Mouse (Mus musculus) yolk sac, embryonic 10.5 days (tissue): ENCODE measurements around the gene Rtraf.

ENCODE experiments used
- DNase-seq: peaks from one replicate; pipeline ENCODE4 v3.0.0-alpha.2; 2017; ENCODE audit warnings: low spot score

Rtraf gene

DNA sequence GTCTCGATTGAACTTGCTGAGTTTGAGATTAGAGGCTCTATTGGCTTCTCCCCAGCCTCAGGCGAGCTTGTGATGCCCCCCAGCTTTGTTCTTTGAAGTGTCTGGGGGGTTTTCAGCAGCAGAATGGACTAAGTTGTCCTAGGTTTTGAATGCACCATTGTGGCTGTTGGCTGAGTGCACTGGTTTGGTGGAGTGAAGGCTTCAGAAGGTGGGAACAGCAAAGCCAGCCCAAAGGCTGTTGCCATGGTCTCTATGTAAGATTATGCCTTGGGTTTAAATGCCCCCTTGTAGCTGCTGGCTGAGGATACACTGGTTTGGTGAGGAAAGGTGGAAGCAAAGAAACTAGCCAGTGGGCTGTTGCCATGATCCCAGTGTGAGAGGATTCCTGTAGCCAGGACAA, 23.1 kb downstream of the Rtraf start:
- DNase-seq = no peak

DNA sequence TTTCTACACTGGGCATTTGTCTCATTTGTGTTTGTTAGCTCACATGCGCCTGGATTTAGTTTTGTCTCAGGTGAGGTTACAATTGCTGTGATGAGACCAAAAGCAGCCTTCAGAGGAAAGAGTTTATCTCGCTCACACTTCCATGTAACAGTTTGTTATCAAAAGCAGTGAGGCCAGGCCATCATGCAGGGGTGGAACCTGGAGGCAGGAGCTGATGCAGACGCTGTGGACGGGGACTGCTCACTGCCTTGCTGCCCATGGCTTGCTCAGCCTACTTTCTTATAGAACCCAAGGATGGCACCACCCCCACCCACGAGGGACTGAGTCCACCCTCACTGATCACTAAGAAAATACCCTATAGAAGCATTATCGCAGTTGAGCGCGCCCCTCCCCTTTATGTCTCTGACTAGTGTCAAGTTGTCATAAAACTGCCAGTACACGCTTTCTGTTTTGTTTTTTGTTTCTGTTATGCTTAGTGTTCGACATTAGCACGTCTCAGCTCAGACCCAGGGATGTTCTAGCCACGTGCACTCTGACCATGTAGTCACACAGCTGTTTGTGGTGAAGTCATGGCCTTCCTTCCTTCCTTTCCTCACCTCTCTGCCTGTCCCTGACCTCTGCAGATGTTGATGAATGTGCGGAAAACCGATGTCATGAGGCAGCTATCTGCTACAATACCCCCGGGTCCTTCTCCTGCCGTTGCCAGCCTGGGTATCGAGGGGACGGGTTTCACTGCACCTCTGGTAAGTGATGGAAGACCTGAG, 26.9 kb downstream of the Rtraf start:
- no peak for DNase-seq

DNA sequence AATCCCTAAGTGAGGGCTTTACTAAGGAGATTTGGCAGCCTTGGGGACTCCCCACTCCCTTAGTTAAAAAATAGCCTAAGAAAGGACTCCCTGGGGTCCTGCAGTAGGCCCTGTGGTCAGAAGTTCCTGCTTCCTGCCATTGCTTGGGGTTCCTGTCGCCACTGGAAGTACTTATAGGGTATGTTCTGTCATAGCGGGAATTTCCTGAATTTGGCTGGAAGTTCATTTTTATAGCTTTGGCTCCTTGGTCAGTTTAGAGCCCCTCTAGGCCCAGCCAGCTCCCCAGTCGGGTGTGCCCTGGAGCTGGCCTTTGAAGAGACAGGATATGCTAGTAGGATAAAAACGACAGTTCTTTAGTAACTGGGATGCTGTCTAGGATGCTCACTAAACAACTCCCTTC, 28.7 kb downstream of the Rtraf start:
- DNase-seq = no peak

DNA sequence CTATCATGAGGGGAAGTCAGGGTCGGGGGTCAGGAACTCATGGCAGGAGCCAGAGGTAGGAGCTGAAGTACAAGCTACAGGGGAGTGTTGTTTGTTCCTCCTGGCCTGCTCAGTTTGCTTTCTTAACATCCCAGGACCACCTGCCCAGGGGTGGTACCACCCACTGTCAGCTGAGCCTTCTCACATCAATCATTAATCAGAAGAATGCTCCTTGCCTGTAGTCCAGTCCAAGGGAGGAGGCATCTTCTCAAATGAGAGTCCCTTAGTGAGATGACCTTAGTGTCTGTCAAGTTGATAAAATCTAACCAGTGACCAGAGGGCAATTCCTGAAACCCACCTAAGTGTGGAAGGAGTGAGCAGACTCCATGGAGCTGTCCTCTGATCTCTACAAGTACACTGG, 35.2 kb downstream of the Rtraf start:
- peak; percentile 82 for DNase-seq

DNA sequence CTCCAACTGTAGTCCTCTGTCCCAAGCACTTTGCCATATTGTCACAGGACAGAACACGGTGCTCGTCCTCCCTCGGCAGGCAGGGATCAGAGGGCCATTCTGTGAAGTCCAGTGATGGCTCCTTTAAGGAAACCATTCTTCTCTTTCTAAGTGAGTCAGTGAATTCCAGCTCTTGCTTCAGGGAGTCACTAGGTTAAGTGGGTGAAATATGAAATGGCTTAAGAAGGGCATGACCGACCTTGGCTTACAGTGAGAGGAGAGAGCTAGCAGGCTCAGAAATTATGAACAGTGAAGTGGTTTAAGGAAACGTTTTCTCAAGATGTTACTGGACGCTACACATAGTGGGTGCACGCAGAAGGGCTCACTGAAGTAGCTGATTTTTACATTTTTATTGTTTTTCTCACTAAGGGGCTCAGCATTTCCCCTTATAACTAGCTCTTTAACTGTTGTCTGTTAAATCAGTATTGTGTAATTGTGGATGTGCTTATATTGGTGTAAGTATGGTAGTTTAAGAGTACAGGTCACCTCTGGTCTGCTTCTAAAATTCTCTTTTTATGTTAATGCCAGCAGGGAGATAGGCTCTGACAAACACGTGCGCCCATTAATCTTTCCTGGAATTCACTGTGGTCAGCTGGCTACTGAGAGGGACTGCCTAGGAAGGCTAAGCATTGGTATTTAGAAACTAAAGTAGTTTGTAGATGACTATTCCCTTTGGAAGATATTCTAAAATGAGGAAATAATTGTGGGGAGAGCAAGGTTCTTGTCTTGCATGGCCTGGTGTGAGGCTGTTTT, 37.6 kb downstream of the Rtraf start:
- no peak for DNase-seq

- DNase-seq = no peak
Measured at GRCm38 (mm10) chr14:19777945-19778344, 45.7 kb downstream of the Rtraf start.

DNA sequence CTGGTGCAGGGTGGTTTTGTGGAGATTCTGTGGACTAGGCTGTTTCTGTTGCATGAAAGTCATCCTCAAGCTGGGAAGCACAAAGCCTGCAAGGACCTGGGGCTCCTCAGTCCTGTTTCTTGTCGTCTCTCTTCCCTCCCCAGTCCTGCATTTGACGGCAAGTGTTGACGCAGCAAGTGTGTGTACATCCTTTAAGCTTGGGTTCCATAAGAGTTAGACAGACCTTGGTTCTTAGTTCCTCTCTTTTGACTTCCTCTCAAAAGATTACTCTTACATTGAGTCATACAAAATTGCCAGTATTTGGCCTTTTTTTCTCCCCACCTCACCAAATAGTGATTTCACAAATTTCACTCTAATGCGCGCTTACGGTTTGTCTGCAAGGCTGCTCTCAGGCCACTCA, 46.3 kb downstream of the Rtraf start:
- no peak for DNase-seq

DNA sequence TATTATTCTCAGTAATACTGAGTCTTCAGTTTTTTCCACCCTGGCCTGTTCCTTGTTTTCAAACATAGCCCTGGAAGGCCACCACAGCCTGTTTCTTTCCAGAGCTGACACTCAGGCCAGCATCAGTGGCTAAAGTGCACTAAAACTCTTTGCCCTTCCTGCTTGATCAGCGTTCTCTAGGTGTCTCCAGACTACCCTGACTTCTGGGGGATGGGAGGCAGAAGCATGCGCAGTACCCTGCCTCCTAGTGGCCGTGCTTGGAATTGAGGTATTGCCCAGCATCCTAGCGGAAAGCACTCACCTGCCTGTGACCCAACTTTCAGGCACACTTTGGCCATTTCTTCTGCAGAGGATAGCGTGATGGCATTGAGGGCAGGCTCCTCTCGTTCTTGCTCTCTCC, 46.7 kb downstream of the Rtraf start:
- DNase-seq = peak; percentile 85

- DNase-seq = no peak
Measured at GRCm38 (mm10) chr14:19776179-19776578, 47.4 kb downstream of the Rtraf start.

DNA sequence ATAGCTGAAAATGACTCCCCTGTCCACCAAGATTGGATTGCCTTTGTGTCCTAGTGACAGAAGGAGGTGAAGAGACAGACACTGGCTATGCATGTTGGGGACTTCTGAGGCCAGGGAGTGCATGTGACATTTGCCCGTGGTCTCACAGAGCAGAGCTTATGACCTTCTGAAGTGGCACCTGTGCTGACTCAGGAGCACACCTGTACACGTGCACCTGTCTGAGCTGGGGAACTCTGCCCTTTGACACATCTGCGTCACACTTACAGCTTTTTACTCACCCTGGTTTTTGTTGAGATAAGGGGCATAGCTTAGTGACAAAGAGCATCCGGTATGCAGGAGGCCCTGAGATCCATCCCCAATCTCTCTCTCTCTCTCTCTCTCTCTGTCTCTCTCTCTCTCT, 48.1 kb downstream of the Rtraf start:
- DNase-seq = peak; percentile 82

- peak; percentile 24 for DNase-seq
Measured at GRCm38 (mm10) chr14:19774036-19774628, 49.5 kb downstream of the Rtraf start.

GRCm38 (mm10) chr14:19771173-19771572, 52.5 kb downstream of the Rtraf start:
- DNase-seq = no peak

- DNase-seq = peak; percentile 67
Measured at GRCm38 (mm10) chr14:19769441-19770200, 54.0 kb downstream of the Rtraf start.

GRCm38 (mm10) chr14:19768648-19769047, 55.0 kb downstream of the Rtraf start:
- DNase-seq = no peak

- DNase-seq = no peak
Measured at GRCm38 (mm10) chr14:19766380-19766649, 57.3 kb downstream of the Rtraf start.

DNA sequence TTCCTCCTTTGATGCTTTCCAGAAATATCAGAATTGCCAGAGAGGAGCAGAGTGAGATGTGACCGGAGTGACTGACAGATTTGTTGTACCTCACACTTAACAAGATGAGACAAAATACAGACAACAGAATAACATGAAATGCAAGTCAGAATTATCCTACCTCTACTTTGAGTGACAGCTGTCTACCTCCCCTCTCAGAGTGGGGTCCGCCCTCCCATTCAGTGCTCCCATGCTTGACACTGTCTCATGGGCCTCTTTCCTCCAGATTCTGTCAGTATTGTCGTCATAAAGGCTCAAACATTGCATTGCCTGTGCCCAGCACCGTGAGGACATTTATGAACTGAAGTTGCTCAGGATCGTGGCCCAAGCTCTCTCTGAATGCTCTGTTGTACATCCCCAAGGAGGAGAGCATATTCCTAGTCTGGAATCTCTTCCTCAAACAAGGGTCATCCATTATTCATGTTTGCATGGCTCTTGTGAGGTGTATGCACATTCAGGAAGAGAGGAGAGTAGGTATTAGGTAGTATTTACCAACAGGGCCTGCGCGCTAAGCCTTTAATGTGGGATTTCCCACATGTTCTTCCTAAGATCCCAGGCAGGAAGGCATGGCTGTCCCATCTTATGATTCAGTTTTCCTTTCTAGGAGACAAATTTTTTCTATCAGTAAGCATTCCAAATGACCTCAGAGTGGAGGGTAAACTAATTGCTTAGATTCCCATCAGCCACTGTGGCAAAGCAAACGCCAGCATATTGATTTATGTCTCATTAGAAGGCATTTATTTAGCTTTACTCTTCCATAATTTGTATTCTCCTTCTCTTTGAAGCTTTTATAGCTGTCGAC, 57.9 kb downstream of the Rtraf start:
- DNase-seq = no peak

DNA sequence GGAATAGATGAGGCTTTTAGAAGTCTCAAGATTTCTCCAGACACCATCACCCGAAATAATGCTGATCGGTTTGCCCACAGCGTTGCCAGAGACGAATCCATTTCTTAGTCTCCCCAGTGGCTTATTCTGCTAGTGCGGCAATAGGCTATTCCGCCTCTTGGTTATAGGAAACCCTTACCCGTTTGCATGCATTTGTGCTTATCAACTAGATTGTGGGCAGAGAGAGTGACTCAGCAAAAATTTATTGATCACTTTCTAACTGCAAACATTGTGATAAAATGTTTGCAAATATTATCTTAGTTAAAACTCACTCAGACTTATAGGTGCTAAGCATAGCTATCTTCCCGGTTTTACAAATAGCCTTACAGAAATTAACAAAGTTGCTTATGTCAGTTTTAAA, 59.3 kb downstream of the Rtraf start:
- no peak for DNase-seq

DNA sequence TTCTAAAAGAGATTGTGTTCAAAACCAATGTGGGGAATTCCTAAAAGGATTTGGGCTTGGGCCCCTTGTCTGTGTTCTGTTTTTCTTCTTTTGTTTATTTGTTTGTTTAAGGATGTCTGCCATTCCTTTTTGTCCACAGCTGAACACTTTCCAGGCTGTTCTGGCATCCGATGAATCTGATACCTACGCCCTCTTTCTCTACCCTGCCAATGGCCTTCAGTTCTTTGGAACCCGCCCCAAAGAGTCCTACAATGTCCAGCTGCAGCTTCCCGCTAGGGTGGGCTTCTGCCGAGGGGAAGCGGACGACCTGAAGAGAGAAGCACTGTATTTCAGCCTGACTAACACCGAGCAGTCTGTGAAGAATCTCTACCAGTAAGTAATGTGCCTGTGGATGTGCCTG, 60.1 kb downstream of the Rtraf start:
- no peak for DNase-seq

- no peak for DNase-seq
Measured at GRCm38 (mm10) chr14:19762014-19762413, 61.6 kb downstream of the Rtraf start.
